Mouse (Mus musculus) gastrocnemius, adult 18-20 months (tissue): ENCODE data around the gene Tmem120b. TPM values are rescaled to one million over a fixed set of nuclear protein-coding genes. Genes with fewer than 3 reads are reported as not detected.

Experiments
- DNase-seq: peaks from one replicate; pipeline ENCODE4 v3.0.0; 2021; ENCODE audit warnings: low spot score
- total RNA-seq, 2 experiments: library from RNA; stranded (reverse); gene quantifications; 2 replicates each; pipeline ENCODE4 v1.2.3; 2021

Gene Tmem120b
- total RNA-seq, 2 experiments from 2014 or later, result 16.8 to 19.6 TPM

DNA sequence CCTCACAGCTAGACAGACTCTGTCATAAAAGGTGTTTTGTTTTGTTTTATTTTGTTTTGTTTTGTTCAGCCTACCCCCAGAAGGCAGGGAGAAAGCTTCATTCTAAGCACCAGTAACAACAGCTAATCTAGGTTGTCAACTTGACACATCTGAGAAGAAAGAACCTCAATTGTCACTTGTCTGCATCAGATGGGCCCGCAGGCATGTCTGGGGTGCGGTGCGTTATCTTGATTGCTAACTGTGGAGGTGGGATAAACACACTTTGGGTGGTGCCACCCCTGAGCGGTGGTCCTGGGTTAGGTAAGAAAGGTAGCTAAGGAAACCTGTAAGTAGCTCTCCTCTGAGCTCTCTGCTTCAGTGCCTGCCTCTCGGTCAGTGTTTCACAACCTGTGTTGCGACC is 58.8 kb downstream of the Tmem120b start:
- DNase-seq, result no peak

DNA sequence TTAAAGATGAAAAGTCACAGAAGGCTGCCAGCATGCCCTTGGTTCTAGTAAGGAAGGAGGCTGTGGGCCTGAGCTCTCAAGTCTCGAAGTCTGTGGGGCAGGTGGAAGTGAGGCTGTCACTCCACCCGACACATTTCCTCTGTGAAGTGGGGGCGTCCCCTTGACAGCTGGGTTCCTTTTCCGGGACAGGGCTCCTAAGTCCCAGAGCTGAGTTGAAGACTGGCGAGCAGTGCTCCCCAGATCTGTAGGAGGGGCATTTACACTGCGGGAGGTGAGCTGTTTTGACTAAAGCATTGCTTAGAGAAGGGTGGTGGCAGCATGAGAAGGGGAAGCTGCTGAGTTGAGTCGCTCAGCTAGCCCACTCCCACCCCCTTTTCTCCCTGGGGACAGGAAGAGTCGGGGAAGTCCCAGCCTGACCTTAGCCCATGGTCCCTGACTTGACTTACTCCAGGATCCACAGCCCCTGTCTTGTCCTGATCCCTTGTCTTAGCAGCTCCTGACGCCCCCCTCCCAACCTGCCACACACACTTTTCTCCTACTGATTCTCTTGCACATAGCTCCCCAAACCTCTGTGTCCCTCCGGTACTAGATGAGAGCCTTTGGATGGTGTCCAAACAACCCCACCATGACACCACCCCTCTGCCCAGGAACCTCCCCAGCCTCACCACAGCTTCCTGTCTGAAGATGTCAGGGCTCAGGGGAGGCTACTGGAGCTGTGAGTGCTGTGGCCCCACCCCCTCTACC is 60.4 kb downstream of the Tmem120b start:
- DNase-seq, result no peak

DNA sequence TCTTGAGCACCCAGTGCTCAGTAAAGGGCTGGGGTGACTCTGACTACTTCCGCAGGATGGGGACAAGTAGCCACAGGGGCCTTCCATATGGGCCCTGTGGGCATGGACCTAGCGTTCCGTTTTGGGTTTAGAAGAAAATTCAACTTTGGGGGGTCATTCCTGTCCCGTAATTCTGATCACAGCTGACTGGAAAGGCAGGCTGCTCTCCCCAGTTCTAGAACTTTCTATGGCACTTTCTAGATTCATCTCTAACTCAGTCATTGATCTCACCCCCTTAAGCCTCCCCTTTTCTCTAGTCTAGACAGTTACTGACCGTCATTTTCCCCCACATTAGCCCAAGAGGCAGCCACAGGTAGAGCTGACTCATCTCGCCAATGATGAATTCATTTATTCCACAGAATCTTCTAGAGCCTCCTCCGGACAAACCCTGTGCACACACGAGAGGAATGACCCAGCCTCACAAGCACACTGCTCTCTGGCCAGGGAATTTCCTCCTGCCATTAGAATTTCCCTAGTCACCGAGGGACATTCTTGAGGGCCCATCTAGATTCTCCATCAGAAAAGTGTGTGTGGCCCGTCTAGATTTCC is 61.0 kb downstream of the Tmem120b start:
- no peak for DNase-seq

DNA sequence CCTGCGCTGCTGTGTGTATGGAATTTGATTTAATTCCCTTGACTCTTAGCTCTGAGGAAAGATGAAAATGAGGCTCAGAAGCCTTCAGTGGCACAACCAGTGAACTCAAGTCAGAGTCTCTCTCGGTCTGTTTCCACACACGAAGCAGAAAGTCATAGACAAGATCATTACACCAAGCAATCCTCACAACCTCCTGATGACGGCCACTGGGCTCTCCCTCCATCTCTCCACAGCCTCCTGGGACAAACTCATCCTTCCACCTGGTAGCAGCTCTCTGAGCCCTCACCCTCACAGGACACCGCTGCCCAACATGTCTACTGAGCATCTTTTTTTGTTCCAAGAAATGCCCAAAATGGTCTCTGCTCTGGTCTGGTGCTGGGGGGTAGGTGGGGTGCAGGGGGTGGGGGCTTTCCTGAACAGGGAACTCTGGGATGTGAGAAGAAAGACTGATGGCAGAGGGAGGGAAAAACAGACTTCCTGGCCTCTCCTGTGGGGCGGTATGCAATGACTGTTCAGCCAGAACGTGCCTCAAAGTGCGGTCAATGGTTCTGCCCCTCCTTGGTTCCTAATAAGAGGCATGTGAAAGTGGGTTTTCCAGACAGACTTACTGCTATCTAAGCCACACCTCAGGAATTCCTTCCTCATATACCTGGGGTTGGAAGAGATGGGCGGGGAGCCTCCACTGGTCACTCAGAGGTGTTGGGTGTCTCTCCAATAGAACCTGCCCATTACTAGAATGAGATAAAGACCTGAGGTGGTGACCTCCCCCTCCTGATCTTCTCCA is 62.0 kb downstream of the Tmem120b start:
- DNase-seq, result no peak

DNA sequence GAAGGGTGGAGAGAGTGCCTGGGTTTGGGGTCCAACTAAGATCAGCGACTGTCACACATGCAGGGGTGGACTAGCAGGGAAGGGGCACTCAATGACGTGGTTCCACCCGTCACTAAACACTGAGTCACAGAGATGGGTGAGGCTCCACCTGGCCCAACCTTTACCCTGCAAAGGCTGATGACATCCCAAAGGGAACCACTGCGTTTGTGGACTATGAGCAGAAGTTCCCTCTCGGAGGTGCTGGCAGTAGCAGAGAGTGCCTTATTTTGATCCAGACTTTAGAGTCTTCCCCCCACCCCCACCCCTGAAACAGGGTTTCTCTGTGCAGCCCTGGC is 62.6 kb downstream of the Tmem120b start:
- no peak for DNase-seq

DNA sequence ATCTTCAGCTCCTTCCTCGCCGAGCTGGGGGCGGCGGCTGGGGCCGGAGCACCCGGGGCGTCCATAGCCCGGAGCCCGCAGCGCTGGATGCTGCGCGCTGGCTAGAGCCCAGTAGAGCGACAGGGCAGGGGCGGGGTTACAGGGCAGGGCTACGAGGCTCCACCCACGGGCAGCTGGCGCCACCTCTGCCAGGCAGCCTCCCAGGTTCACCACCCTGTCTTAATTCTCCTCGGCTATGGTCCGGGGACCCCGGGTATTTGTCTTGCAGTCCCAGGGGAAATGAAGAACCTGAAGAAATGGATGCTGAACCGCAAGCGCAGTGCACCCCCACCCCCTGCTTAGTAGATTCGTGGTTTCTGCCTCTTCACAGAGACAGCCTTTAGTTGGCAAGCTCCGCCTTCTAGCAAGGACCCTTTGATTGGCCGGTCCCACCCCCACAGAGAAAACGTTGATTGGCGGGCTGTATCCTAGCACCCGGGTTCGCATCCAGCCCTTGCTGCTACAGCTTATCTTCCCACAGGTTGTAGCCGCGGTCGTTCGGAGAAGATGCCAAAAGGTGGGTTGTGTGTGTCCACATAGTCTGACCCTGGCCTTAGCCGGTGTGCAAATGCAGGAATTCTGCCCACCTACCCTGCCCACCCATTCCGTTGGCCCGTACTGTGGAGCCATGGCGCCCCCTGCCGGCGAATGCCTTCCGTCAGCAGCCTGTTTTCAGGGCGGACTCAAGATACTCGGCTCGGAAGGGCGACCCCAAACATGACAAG is 64.3 kb downstream of the Tmem120b start, which contains the start of gene Rhof:
TSS of gene Rhof (minus strand) at position 385 of the 764 bp plus-strand sequence.
- peak; percentile 82 for DNase-seq

DNA sequence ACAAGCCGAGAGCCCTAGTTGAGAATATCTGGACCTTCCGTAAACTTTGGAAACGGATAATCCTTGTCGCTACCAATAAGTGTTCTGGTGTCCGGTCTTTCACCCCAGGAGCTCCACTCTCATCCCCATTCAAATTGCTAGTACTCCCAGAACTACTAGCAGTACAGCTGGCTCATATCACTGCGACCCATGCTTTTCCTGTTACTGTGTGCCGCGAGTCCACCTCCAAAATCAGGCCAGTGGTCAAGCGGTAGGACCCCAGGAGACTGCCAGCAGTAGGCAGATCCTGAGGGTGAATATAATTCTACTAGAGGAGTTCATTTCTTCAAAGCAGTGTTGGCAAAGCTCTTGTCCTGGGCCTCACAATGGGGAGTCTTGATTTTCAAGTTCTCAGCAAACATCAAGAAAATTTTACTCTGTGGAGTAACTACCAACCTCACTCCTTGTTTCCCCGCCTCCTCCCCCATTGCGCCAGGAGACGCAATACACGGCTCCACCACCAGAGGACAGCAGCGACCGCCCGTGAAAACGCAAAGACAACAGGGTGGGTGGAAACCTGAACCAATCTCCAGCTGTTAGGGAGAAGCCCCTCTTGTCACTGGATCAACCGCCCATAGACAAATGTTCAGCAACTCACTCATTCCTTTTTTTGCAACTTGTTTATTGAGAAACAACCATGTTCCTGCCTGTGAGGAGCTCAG is 65.0 kb downstream of the Tmem120b start:
- DNase-seq, result peak; percentile 91

DNA sequence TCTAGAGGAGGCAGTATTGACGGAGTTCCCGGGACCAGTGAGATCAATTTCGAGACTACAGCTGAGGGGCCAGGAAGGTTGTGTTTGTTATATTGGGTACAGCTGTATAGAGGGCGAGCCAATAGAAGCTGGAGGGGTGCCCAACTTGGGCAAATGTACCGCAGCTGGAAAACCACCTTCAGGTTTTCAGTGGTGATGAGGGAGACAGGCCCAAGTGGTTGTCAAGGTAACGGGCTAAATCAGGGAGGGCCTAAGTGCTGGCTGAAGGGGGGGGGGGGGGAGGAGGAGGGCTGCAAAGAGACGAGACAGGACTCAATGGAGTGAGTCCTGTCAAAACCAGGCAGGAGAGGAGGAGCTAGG is 65.5 kb downstream of the Tmem120b start:
- DNase-seq, result peak; percentile 46

DNA sequence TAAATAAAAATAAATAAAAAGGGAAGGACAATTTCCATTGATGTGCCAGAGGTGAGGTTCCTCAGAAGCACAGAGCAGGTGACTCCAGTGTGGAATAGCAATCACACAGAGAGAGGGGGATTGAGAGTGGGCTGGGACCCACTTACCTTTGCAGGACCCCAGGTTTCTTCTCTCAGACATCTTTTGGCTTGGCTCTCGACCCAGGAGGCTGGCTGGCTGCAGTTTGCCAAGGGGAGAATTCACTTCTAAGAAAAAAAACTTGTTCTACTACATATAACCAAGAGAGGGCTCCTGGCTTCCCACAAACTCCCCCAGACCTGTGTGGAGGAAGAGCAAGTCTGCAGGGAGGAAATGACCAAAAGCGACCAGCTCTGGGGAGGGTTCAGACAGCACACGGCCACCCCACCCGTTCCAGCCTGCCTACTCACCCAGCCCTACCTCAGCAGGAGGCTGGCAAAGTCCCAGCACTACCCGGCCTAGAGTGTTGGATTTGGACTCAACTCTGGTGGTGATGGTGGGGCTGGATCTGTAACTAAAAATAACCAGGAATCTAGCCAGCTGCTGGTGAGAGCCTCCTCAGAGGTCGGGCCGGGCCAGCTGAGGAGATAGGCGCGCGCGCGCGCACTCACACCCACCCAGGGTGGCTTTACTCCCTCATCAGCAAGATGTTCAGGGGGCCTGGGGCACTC is 66.1 kb downstream of the Tmem120b start:
- DNase-seq, result peak; percentile 87

DNA sequence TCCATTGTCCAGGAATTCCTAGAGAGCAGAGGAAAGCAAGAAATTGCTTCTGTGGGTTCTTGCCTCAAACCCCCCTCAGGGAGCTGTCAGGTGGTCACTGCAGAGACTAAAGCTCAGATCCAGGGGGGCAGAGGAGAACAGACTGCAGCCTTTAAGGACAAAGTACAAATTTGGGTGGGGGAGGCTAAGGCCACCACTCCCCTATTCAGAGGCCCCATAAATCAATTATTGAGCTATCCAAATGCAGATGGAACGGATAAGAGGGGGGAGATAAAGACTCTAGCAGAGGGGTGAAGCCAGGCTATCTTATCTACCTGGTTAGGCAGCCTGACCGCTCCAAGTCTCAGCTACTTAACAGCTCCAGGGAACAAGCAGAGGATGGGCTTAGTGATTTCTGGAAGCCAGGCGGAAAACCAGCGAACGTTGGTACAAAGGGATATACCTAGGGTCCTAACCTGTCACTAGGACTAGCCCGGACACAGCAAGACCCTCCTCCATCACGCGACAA is 66.7 kb downstream of the Tmem120b start:
- DNase-seq, result no peak

DNA sequence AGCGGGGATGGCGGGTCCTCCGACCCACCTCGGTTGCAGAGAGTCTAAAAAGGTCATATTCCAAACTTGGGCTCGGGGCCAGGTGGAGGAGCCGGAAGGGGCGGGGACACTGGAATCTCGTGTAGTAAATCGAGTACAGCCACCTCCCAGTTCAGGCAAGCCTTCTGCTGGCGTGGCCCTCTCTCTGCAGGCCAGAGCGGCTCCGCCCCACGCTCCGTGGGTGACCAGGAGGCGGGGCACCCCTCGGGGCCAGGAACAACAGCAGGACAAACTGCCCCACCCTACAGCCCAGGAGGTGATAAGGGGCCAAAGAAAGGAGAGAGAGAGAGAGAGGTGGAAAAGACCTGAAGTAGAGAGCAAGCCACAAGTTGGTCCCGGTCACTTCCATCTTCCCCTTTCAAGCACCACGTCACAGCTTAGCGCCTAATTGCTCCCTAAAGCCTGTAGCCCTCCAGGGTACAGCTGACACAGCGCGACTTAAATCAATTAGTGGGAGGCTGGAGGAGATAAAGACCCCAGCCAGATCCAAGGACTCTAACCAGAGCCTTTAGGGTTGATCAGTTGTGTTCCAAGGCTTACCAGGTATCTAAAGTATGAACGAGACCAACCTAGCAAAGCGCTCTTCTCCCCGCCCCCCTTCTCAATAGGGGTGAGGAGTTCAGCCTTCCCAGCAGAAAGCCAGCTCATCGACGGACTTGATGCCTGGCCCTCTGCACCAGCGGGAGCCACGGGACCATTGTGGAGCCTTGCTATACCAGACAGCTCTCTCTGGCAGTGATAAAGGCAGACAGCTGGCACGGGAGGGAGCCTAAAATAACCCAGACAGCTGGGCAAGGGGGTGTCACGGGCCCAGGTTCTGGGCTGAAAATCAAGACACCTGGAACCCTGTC is 67.5 kb downstream of the Tmem120b start:
- peak; percentile 92 for DNase-seq

DNA sequence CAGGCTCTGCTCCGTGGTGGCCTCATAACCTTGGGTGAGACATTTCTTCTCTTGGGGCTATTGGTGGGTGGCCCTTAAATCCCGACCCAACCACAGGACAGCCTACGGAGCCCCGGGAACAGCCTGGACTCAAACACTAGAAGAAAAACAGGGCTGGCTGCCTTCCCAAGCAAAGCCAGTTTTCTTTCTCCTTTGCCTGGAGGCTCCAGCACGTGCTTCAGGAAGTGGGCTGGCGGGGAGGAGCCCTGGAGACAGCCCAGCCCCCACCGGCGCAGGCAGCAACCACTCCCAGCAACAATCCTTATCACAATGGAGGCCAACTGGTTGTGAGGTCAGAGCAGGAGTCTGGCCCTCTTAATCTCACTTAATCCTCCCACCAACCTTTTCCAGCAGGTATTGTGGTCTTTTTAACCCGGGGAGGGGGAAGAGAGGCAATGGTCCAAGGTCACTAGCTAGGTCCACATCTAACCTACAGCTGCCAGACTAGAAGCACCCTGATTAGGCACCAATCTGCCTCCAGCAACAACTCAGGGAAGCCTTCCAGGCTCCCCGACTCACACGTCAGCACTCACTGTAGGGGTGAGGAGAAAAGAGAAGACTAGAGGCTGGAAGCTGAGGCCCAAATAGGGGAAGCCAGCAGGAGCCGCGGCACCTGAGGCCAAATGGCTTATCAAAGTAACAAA is 68.3 kb downstream of the Tmem120b start:
- DNase-seq, result peak; percentile 92

DNA sequence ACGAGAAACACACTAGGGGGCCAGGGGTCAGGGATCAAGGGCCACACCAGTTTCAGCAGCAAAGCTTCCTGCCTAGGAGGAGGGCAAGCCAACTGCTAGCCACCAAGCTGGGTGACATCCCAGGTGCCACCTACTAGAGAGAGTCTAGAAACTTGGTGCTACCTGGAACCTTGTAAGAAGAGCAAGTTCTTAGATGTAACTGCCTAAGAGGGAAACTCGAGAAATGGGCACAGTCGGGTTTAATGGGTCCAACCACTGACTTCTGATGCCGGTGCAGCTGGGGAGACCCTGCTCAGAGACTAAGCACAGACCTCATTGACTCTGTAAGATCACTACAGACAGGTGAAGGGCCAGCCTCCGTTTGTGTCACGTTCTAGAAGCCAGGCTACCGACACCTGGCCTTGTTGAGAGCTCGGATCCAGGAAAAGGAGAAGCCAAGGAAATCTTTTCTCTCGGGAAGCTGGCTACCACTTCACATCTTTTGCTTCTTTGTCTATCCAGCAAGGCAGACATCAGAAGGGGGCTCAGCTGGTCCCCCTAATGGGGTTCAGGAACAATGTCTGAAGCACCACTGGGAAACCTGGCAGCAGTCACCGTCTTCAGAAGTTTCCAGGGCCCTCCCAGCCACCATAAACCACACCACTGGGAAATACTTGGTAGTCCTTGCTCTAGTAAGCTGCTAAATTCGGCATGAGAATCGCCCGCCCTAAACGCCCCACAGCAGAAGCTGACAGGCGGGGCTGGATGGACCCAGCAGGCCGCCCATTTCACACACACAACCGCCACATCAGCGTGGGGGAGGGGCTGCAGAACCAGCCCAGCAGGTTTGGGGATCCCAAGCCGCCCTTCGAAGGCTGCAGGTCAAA is 69.1 kb downstream of the Tmem120b start:
- peak; percentile 91 for DNase-seq

DNA sequence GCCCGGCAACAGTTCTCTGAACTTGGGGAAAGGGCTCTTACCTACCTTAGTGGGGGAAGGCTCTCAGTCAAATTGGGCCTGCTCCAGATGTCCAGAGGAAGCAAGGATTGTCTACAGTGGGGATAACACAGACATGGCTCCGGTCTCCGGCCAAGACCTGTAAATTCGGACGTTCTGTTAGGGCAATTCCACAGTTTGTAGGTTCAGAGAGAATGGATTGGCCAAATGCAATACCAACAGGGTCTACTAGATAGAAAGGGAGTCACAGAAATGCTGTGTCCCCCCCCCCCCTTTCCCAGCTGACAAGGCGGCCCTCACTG is 69.7 kb downstream of the Tmem120b start:
- DNase-seq, result no peak

DNA sequence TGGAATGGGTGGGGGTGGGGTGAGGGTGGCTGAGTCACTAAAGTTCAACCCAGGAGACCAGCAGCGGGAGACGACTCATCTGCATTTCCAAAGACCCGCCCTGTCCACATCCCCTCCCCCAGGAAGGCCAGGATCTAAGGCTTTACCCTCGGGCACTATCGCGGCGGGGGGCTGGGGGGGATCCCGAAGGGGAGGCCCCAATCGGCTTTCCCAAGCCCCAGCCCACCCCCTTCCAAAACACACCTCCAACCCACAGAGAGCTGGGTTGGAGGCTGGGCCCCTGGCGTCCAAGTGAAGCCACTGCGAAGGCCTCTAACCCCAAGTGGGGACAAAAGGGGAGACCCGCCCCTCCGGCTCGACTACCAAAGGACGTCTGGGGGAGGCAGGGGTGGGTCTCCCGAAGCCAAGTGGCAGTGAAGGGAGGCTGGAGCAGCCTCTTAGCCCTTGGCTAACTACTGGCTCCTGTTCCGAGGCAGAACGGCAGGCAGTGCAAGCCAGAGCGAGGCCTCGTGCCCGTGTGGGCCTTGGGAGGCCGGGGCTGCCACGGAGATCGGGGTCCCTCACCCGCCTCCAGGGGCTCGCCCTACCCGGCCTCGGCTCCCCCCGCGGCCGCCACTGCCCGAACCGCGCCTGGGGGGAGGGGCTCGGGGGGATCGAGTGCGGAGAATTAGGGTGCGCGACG is 70.2 kb downstream of the Tmem120b start:
- DNase-seq, result peak; percentile 74

DNA sequence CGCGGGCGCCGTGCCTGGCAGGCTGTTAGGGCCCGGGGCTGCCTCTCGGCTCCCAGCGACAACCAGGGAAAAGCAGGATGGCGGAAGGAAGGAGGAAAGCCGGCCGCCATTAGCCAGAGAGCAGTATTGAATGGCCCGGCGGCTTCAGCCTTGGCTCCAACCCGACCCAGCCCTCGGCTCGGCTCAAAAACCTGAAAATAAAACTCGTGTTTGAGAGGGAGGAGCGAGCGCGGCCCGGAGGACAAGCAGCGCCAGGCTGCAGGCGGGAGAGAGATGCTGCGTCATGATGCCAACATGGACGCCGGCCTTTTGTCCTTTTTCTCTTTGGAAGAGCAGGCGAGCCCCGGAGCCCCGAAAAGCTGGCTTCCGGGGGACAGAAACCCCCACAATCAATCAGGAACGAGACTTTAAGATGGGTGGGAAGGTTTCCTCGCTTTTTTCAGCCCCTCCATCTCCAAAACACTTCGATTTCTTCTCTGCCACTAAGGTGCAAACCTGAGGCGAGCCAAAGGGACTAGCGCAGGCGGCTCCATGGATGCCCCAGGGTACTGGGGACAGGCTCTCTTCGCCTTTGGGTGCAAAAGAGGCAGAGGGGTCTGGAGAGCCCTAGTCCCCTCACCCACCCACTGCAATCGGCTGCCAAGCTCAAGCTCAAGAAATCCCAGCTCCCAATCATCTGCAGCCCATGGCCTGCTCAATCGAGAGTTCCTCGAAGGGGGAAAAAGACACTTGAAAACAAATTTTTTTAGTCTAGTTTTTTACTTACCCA is 70.9 kb downstream of the Tmem120b start:
- peak; percentile 92 for DNase-seq
